Mouse (Mus musculus) ES-Bruce4 (cell line): ENCODE measurements around the gene Sntg2.

Experiments
- CTCF ChIP-seq: IDR thresholded peaks from one replicate; pipeline ENCODE4 v1.8.1; 2011; ENCODE audit warnings: low read depth, low read length
- EP300 ChIP-seq: IDR thresholded peaks from 2 replicates; pipeline ENCODE4 v1.6.1; 2011; ENCODE audit warnings: low read depth, low read length; ENCODE audit not compliant: insufficient read depth
- POLR2A ChIP-seq: IDR thresholded peaks from one replicate; pipeline ENCODE4 v1.8.1; 2011; ENCODE audit warnings: low read length; ENCODE audit not compliant: insufficient read depth

DNA sequence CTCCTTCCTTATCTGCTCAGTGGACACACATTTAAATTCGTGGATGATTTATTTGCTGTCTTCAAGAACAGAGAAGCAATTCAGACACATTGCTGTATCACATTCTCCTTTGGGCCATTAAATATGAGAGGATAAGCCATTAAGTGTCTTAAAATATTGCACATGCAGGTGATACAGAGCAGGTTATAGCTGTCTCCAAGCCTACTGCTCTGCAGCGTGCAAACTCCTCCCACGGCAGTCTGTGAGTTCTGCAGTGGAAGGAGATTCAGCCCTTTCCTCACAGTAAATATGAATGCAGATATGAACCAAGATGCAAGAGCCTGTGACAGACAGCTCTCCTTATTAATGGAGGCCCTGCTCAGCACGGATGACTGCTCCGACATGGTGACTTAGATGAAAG is 146.9 kb downstream of the Sntg2 start:
- no peak for TF ChIP-seq EP300
- TF ChIP-seq CTCF: no peak
- no peak for TF ChIP-seq POLR2A
